Mouse (Mus musculus) adrenal gland, postnatal 25 days (tissue): Measurements from ENCODE around the gene Rasd2. TPM values are rescaled to one million over a fixed set of nuclear protein-coding genes. Genes with fewer than 3 reads are reported as not detected.
A peak's percentile ranks its signal among the peaks of the same experiment; 100 is the strongest.

Experiments used
- DNase-seq: peaks from one replicate; pipeline ENCODE4 v3.0.0; 2021; ENCODE audit warnings: mixed read lengths
- long read RNA-seq: library from polyadenylated mRNA; stranded (forward); transcript quantifications from one replicate; pipeline ENCODE4 v2.0.0, GENCODE M21; 2021
- total RNA-seq: library from RNA; stranded (reverse); gene quantifications from 2 replicates; pipeline ENCODE4 v1.2.3, GENCODE M21; 2021

Gene Rasd2
- total RNA-seq, result 2.0 and 3.4 TPM in 2 replicates
- long read RNA-seq, result 0 reads

- peak; percentile 21 for DNase-seq
Observed at GRCm38 (mm10) chr8:75213686-75214085, at the start of gene Rasd2. Rasd2 (plus strand) TSS chr8:75213944.

- DNase-seq, result peak; percentile 7
Observed at GRCm38 (mm10) chr8:75169363-75169762, 44.4 kb upstream of the Rasd2 start.

GRCm38 (mm10) chr8:75172009-75172685 lies 41.6 kb upstream of the Rasd2 start:
- DNase-seq, result no peak

- no peak for DNase-seq
Observed at GRCm38 (mm10) chr8:75193022-75193421, 20.7 kb upstream of the Rasd2 start.

GRCm38 (mm10) chr8:75194473-75195071 lies 19.2 kb upstream of the Rasd2 start:
- DNase-seq, result peak; percentile 29

GRCm38 (mm10) chr8:75197170-75197569 lies 16.6 kb upstream of the Rasd2 start:
- DNase-seq, result no peak

GRCm38 (mm10) chr8:75197862-75198261 lies 15.9 kb upstream of the Rasd2 start:
- DNase-seq, result no peak

GRCm38 (mm10) chr8:75198300-75198699 lies 15.4 kb upstream of the Rasd2 start:
- no peak for DNase-seq

GRCm38 (mm10) chr8:75198988-75199765 lies 14.6 kb upstream of the Rasd2 start:
- DNase-seq, result no peak

- DNase-seq, result no peak
Observed at GRCm38 (mm10) chr8:75199914-75200313, 13.8 kb upstream of the Rasd2 start.

- DNase-seq, result no peak
Observed at GRCm38 (mm10) chr8:75202041-75202656, 11.6 kb upstream of the Rasd2 start.

GRCm38 (mm10) chr8:75202913-75203312 lies 10.8 kb upstream of the Rasd2 start:
- DNase-seq, result no peak

- no peak for DNase-seq
Observed at GRCm38 (mm10) chr8:75203420-75203819, 10.3 kb upstream of the Rasd2 start.

GRCm38 (mm10) chr8:75204190-75204868 lies 9.4 kb upstream of the Rasd2 start:
- no peak for DNase-seq

GRCm38 (mm10) chr8:75211461-75211860 lies 2.3 kb upstream of the Rasd2 start:
- peak; percentile 87 for DNase-seq

GRCm38 (mm10) chr8:75212631-75213306 lies 975 bp upstream of the Rasd2 start:
- DNase-seq, result peak; percentile 90

- DNase-seq, result no peak
Observed at GRCm38 (mm10) chr8:75213307-75213651, 465 bp upstream of the Rasd2 start.

GRCm38 (mm10) chr8:75215046-75215445 lies 1.3 kb downstream of the Rasd2 start:
- DNase-seq, result peak; percentile 29

- no peak for DNase-seq
Observed at GRCm38 (mm10) chr8:75215931-75216330, 2.2 kb downstream of the Rasd2 start.

GRCm38 (mm10) chr8:75216886-75217285 lies 3.1 kb downstream of the Rasd2 start:
- DNase-seq, result no peak

- peak; percentile 63 for DNase-seq
Observed at GRCm38 (mm10) chr8:75217969-75218368, 4.2 kb downstream of the Rasd2 start.
